Mouse (Mus musculus) urinary bladder, postnatal 36 days (tissue): ENCODE data around the gene Zswim1.
A peak's percentile ranks its signal among the peaks of the same experiment; 100 is the strongest.

Experiments used
- DNase-seq, 2 experiments: peaks; one replicate each; pipeline ENCODE4 v3.0.0; 2022; ENCODE audit warnings: low spot score in 2 of 2, mixed read lengths in 1 of 2

Zswim1 gene

DNA sequence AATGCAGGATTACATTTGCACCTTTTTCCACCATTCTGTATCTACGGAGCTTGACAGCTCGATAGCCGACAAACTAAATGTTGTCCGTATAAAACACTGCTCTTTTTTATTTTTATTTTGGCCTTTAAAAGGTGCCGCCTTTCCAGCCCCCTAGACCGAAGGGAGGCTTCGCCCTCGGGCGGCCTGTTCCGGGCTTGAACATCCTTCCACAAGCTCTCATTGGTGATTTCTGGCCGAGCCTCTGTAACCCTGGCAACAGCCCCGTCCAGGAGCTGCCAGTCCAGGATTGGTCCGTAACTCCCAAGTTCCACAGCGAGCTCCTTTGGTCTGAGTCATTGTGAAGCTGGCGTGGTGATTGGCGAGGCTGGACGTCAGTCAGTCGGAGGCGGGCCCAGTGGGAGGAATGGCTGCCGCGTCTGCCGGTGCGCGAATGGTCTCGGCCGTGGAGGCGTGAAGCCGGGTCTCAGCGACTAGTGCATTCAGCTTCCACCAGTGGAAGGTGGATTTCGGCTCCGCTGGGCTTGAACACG lies at the start of gene Zswim1:
Gene Zswim1, plus strand, starts transcription at position 51 of the 530 bp plus-strand sequence.
- peak; percentile 100 for DNase-seq

DNA sequence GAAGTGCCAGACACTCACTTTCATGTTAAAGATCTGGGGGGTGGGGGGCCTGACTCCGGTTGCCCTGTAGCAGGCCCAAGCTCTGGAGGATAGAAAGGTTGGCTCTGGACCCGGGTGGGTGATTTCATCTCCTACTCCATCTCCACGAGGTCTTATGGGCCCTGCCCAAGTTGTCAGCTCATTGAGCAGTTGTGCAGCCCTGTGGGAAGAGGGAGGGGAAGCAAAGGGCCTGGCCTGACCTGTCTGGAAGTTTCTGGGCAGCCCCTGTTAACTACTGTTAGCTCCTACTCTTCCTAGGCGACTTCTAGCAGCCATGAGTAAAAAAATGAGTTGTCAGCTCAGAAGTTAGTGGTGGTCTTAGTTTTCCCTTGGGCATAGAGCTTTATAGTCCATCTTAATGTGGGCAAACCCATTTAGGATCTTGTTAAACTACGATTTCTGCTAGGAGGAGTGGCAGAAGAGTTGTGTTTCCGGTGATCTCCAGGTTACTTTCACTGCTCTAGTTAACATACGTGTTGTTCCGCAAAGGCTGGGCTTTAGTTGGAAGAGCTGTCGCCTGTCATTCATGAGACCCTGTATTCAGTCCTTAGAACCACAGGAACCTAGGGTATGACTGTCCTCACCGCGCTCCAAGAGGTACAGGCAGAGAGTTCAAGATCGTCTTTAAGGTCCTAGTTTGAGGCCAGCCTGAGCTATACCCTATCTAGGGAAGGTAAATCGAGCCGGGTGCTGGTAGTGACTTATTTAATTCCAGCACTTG lies 49.1 kb upstream of the Zswim1 start:
- no peak for DNase-seq

DNA sequence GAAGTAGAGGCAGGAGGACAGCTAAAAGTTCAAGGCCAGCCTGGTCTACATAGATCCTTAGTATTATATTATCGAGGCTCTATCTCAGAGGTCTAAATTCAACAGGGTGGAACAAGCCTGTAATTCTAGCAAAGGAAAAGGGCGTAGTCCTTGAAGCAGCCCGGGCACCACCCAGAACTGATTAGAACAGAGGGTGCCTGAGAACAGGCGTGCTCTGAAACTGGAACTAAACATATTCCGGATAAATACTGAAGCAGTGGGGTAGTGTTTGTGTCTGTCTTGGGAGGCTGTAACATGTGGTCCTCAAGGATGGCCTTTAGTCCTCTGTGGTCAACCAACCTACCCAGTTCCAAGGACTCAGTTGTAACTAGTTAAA lies 48.5 kb upstream of the Zswim1 start:
- no peak for DNase-seq

DNA sequence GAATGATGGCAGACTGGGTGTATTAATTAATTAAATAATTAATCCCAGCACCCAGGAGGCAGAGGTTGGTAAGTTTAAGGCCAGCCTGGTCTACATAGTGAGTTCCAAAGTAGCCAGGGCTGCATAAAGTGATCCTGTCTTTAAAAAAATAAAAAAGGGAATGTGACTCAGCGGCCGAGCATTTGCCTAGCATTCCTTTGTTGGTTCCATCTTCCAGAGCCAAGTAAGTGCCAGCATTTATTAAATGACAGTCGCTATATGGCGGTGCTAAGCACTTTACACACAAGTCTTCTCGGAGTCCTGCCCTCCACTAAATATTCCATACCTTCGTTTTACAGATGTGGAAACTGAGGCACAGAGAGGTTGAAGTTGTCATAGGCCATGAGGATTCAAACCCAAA lies 46.4 kb upstream of the Zswim1 start:
- DNase-seq = no peak

DNA sequence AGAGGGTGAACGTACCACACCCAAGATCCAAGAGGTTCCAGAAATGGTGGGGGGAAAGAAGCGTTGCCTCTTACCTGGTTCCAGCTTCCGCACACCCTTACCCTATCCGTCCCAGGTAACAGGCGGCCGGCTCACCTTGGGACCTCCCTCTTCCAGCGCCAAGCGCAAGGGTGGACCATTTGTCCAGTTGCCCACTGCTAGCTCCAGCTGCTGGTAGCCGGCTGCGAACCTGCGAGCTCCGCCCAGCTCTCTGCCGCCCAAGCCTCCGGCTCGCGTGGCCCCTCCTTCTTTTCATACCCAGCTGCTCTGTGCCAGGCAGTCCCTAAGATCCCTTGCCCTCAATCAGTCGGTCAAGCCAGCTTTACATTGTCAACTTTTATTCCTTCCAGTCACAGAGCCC lies 45.7 kb upstream of the Zswim1 start:
- DNase-seq = no peak

DNA sequence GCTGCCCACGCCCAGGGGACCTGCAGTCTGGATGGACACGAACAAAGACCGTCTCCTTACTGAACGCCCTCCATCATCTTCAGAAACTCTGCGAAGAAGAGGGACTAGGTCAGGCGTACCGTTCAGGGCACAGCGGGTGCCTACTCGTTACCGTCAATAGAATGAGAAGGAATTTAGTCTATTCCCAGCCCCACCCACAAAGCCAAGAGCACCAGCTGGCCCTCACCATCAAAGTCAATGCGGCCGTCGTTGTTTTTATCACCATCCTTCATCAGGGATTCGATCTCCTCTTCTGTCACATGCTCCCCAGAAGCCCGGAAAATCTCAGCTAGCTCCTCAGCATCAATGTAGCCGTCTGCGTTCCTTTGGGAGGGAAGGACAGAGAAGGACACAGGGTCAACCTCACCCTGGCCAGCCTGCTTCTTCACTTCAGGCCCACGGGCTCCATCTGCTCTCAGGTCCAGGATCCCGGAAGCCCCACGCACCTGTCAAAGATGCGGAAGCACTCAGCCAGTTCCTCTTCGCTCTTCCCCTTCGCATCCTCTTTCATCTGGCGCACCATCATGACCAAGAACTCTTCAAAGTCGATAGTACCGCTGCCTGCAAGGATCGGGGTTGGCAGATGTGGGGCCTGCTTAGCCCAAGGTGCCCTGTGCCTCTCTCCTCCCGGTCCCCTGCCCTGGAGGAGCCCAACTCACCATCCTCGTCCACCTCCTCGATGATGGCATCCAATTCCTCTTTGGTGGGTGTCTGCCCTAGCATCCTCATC lies 45.1 kb upstream of the Zswim1 start:
- DNase-seq = no peak

DNA sequence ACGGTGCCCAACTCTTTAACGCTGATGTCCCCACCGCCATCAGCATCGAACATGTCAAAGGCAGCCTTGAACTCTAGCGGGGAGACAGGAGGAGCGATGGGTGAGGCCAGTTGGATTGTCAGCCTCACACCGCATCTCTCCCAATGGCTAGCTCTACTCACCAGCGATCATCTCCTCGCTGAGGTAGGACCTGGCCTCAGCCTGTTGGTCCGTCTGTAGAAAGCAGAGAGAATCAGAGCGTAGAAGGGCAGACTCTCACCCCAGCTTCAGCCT lies 44.5 kb upstream of the Zswim1 start:
- DNase-seq = no peak

DNA sequence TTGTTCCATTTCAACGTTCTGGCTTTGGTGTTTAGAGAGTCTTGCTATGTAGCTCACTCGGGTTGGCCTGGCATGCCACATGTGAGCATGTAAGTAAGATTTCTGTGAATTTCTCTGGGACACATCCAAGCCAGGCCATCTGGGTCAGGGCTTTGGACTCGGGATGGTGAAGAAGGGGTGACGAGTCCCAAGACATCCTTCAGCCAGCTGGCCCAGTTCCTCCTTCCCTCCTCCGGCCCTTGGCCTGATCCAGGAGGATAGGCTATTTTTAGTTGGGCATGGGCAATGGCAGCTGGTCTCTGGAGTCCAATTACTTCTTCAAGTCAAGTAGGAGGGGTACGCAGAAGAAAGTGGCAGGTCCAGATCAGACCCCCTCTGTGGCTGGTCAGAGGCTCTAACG lies 43.7 kb upstream of the Zswim1 start:
- DNase-seq = no peak

DNA sequence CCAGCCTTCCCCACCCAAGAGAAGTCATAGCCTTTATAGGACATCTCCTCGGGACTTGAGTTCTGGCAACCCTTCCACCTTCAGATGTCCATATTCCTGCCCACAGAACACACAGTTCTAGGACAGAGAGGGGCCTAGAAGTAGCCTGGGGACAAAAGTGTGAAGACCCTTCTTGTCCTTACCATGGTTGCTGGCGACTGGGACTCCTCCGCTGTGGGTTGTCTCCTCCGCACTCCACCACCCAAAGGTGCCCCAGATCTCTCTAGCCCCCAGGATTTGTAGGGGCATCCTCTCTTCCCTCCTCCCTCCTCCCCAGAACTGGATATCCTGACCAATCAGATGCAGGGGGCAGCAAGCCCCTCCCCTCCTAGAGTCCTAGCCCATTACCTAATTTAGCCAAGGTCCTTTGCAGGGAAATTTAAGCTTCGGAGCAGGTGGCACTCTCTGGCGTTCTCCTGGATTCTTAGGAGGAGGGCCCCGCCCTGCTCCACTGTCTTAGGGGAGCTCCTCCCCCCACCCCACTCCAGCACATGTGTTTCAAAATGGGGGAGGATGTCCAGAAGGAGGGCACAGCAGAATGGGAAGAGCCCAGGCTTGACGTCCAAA lies 42.9 kb upstream of the Zswim1 start, which contains the start of gene Tnnc2:
Gene Tnnc2, minus strand, starts transcription at position 487 of the 606 bp plus-strand sequence.
- no peak for DNase-seq

DNA sequence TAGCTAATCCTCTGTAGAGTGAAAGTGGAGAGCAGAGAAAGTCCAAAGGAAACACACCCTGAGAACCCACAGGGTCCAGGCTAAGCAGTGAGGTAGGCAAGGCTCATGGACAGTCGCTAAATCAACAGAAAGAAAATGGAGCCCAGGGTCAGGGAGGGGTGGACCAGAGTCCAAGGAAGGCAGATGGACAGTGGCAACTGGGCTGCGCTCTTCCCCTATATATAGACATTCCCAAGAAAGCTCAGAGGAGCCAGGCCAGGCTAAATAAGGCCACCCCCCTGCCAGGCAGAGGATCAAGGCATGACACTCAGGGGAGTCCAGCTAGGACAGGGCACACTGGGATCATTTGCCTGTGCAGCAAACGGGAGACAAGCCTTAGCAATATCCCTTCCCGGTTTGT lies 40.6 kb upstream of the Zswim1 start:
- no peak for DNase-seq

DNA sequence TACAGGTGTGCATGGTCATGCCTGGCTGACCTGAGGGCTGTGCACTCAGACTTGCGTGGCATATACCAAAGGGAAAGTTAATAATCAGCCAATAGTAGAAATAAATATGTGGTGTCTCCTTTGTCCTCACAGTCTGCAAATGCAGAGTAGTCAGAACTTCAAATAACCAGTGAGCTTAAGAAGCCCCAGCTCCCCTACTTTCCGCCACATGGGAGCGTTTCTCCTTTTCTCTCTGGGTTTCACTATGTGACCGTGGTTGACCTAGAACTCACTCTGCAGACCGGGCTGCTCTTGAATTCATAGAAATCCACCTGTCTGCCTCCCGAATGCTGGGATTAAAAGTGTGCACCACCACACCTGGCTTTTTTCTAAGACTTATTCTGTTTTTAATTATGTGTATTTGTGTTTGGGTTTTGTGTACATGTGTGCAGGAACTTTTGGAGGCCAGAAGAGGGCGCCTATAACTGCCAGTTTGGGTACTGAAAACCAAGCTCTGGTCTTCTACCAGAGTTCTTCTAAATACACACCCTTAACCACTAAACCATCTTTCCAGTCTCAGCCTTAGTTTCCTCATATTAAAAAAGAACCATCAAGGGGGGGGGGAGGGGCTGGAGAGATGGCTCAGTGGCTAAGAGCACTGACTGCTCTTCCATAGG lies 38.4 kb upstream of the Zswim1 start:
- no peak for DNase-seq

DNA sequence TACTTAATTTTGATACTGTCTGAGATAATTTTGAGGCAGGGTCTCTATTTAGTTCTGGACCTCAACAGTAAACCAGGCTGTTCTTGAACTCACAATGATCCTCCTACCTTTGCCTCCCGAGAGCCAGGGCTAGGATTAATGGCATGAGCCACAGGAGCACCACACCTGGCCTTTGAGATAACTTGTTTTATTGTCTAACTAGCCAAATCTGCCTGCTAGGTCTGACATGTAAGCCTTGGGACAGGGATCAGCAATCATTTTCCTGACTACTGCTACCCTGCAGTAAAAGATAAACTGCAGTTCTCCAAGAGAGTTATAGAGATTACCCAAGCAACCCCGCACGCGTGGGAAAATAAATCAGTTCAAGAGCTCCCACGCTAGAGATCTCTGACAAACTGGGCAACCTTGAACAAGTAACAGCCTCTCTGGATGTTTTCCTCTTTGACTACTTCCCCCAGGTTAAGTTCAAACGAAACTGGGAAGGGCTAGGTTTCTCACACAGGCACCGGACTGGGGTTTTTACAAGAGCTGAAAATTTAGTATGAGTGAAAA lies 37.5 kb upstream of the Zswim1 start:
- no peak for DNase-seq

DNA sequence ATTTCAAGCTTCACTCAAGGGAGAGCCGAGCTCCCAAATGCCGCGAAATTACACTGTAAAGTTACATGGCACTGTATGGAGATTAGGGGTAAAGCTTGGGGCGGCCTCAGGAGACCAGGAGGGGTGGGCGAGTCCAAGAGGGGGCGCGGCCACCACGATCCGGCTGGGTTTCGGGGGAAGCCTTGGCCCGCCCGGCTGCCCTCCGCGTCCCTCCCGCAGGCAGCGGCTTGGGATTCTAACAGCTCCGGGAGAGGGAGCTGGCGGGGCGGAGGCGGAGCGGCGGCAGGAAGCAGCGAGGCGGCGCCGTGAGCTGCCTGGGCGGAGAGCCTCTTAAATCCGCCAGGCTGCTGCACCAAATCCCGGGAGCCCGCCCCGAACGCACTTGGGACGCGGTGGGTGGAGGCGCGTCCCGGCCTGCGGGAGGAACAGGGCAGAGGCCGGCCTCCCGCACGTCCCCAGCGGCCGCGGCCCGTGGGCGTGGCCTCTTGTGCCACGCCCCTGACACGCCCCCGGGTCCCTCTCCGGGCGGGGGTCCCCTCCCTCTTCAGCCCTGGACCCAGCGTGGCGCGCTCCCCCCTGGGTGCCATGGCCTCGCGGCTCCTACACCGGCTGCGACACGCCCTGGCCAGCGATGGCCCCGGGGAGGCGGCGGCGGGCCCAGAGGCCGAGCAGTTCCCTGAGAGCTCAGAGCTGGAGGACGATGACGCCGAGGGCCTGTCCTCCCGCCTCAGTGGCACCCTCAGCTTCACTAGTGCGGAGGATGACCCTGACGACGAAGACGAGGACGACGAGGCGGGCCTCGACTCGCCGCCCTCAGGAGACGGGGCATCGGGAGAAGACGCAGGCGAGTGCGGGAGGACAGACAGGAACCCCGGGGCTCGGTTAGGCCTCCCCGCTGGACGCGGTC lies 36.8 kb upstream of the Zswim1 start, which contains the start of gene Snx21:
Gene Snx21, plus strand, starts transcription at position 343 of the 907 bp plus-strand sequence.
- peak; percentile 83 to 93 for DNase-seq

DNA sequence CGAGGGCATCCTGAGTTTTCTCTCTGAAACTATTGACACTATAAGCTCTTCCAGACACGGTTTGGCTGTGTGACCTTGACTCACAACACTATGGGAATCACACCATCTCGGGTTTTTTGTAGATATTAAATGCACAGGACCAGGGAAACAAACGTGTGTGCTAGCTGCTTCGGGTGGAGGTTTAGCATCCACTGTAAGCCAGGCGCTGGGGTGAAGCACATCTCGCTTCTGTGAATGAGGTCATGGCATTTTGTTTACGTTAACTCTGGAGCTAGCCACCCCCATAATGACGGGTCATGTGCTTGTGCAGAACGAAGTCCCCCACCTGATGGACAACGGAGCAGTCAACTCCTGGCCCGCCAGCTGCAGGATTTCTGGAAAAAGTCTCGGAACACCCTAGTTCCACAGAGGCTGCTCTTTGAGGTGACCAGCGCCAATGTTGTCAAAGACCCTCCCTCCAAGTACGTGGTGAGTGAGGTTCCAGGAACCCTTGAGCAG lies 36.0 kb upstream of the Zswim1 start:
- no peak for DNase-seq

DNA sequence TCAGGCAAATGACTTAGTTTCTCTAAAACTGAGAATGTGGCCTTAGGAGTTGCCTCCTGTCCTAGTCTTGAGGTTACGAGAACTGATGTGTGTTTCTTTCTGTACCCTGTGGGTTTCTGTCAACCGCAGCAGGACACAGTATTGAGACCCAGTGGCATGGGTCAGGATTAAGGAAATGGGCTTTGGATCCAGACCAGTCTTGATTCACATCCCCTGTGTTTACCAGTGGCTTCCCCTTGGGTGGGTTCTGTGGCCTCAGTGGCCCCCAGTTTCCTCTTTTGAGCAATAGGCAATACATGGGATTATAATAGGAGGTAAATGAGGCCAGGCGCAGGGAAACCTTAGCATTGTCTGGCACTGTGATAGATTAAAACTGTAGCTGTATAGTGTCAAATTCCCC lies 35.5 kb upstream of the Zswim1 start:
- DNase-seq = no peak

DNA sequence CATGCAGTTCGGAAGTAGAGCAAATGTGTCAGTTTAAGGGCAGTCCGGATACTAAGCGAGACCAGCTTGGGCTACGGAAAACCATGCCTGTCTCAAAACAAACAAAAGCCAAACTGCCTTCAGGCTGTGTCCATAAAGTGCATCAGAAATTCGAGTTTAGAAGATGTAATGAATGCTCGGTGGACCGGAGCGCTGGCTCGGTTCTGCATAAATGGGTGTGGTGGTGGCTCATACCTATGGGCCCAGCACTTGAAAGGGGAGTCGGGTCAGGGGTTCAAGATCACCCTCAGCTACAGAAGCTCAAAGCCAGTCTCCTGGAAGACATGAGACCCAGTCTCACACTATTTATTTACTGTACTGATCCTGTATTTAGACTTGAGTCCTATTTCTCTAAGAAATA lies 34.7 kb upstream of the Zswim1 start:
- no peak for DNase-seq

DNA sequence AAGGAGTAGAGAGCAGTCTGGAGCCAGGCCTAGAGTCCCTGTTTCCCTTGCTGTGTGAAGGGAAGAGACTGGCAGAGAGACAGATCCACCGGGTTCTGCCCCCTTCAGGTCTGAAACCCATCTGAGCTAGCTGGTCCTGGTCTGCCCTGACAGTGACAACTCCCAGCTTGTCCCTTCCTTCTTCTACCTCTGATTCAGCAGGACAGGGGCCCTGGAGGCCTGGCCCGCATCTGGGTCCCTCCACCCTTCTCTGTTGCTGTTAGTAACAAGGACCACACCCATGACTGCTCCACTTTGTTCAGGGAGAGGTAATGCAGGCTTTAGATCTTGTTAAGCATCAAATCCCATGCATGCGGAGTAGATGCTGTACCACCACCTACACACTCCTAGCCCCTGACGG lies 34.1 kb upstream of the Zswim1 start:
- no peak for DNase-seq

DNA sequence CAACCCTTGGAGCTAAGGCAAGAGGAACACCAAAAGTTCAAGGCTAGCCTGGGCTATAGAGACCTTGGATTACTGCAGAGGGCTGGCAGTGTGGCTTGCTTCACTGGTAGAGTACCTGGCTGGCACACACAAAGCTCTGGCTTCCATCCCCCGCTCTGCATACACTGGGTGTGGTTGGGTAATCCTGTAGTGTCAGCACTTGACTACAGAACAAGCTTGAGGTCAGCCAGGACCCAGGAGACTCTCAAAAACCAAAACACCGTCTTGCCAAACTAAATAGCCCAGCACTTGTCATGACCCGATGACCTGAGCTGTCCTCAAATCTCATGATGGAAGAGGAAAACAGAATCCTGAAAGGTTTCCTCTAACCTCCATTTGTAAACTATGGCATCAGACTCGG lies 32.0 kb upstream of the Zswim1 start:
- peak in 1 of 2 experiments; percentile 49 for DNase-seq

DNA sequence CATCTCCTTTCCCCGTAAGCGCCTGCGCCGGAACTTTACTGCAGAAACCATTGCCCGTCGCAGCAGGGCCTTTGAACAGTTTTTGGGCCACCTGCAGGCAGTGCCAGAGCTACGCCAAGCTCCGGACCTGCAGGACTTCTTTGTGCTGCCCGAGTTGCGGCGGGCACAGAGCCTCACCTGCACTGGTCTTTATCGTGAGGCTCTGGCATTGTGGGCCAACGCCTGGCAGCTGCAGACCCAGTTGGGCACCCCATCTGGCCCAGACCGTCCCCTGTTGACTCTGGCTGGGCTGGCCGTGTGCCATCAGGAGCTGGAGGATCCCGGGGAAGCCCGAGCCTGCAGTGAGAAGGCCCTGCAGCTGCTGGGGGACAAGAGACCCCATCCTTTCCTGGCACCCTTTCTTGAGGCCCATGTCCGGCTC lies 30.6 kb upstream of the Zswim1 start:
- no peak for DNase-seq

DNA sequence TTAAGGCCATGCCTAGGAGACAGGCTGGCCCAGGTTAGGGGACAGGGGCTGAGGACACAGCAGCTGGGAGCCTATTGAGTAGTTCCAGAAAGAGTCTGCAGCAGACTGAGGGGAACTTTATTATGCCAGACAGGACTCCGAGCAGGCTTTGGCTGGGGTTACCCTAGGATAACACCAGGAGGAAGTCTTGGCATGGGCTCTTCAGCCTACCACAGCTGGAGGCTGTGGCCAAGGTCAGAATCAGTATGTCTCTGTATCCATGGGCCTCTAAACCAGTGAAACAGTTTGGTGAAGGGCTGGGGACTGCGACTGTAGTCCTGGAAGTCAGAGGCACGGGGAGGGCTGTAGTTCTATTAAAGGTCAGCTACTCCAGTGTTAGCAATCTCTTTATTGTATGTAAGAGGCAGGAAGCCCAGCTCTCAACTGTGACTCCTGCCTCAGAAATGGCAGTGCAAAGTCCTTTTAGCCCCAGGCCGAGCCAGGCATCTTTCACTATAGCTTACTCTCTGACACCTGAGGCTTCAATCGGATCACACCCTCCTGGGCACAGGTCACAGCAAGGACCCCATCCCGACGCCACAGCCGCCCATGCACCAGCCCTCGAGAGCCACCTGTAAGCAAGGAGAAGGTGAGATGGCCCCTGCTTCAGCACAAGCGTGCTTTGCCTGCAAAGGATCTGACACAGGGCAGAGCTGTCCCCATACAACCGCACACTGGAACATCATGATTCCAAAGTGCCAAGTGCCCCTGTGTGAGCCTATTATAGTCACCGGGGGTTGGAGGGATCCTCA lies 29.9 kb upstream of the Zswim1 start:
- DNase-seq = no peak
